Mouse (Mus musculus) retina, embryonic 14.5 days (tissue): ENCODE measurements around the gene Rsph9.
A peak's percentile ranks its signal among the peaks of the same experiment; 100 is the strongest.

Experiments
- DNase-seq: peaks from one replicate; pipeline ENCODE4 v3.0.0-alpha.2; 2015; ENCODE audit warnings: low spot score

Rsph9 gene

DNA sequence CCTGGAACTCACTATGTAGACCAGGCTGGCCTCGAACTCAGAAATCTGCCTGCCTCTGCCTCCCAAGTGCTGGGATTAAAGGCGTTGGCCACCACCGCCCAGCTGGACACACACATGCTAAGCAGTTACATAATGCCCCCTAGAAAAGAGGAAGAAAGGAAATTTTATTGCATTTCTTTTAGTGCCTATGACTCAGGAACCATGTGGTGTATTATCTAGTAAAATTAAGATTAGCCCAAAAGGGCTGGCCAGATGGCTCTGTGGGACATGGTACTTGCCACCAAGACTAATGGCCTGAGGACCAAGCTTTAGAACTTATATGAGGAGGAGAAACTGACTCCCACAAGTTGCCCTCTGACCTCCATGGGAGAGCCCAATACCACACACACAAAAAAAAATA lies 4.1 kb downstream of the Rsph9 start:
- DNase-seq, result no peak

DNA sequence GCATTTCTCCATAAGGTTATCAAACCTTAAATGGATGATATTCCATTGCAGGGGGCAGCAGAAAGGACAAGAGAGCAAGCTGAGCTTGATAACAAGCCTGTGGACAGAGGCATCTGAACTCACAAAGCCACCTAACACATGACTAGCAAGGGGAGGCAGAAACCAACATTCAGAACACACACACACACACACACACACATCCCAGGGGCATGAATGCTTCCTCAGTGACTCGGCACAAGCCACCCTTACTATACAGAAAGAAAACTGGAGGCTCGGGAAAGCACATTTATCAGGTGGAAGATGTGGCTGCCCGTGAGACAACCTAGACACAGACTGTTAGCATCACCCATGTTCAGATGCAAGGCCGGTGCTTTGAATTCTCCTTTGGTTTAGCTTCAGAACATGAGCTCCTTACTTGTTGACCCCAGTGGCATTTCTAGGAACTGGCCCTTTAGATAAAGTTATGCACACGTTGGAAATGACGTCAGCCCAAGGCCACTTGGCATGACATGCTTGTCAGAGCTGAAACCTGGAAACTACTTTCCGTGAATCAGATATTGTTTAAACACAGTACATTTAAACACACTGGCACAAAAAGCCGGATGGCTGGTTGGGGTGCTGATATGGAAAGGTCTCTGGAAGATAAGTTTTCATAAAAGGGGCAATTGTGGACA lies 5.3 kb downstream of the Rsph9 start:
- DNase-seq, result no peak

GRCm38 (mm10) chr17:46132862-46133261 lies 11.2 kb downstream of the Rsph9 start:
- DNase-seq, result no peak

- DNase-seq, result peak; percentile 93
Measured at GRCm38 (mm10) chr17:46132058-46132718, 11.8 kb downstream of the Rsph9 start.

- no peak for DNase-seq
Measured at GRCm38 (mm10) chr17:46129741-46130498, 14.1 kb downstream of the Rsph9 start.

DNA sequence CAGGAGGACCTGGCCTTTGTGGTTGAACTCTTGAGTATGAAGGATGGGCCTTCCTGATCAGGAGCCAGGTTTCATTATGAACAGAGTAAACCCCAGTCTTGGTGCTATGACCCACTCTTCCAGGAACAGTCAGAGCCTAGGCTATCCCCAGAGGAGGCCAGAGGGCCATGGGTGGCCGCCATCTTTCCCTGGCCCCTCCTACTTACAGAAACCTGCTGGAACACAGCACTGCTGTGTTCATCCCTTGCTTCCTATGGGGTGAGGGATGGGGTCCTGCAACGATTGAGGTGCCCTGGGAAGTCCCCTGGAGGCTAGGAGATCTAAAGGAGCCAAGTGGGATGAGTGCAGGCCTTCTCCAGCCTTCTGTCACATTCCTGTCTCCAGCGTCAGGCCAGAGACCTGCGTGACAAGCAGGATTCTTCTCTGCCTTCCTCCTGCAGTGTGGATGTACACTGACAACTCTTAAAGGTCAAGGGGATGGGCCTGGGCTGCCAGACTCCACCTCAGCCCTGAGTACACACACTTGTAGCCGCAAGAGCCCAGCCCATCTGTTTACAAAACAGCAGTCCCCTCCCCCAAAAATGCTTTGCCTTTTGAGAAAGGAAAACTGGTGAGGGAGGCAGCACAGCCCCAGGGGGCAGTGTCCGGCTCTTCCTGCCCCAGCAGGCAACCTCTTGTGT lies 16.1 kb downstream of the Rsph9 start:
- no peak for DNase-seq

DNA sequence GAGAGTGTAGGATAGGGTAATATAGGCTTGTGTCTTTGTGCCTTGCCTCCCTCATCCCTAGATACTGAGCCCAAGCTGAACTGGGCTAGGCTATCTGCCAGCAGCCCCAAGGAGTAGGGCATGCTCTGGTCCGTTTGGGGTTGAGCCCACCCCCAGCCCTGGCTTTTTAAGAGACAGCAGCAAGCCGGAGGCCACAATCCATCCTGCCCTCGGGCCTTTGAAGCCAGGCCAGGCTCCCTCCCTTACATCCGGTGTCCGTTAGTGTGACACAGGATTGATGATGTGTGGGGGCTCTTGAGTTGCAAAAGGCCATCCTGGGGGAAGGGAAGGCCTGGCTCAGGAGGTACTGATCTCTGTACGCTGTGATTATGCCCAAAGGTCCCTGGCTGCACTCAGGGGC lies 17.4 kb downstream of the Rsph9 start:
- no peak for DNase-seq

- DNase-seq, result no peak
Measured at GRCm38 (mm10) chr17:46123953-46124700, 19.9 kb downstream of the Rsph9 start.

GRCm38 (mm10) chr17:46123285-46123684 lies 20.7 kb downstream of the Rsph9 start:
- DNase-seq, result no peak

GRCm38 (mm10) chr17:46122791-46123190 lies 21.2 kb downstream of the Rsph9 start:
- no peak for DNase-seq

GRCm38 (mm10) chr17:46119641-46120040 lies 24.4 kb downstream of the Rsph9 start:
- no peak for DNase-seq

DNA sequence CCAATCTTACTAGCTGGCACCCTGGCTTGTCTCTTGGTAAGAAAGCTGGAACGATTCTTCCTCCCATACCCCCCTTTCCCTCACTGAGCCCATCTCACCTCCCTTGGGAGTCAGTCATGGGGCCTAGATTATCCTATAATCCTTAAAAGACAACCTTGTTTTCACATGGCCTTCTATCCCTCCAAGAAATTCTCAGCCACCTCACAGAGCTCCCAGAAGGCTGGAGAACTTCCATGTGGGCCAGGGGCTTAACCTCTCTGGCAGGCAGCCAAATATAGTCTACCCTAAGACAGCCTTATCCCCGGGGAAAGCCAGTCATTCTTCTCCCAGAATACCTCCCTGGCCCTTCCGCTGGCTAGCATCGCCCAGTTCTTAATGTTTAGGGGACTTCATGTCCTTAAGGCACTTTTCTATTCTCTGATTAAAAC lies 25.6 kb downstream of the Rsph9 start:
- peak; percentile 33 for DNase-seq

- DNase-seq, result no peak
Measured at GRCm38 (mm10) chr17:46117623-46118422, 26.2 kb downstream of the Rsph9 start.

DNA sequence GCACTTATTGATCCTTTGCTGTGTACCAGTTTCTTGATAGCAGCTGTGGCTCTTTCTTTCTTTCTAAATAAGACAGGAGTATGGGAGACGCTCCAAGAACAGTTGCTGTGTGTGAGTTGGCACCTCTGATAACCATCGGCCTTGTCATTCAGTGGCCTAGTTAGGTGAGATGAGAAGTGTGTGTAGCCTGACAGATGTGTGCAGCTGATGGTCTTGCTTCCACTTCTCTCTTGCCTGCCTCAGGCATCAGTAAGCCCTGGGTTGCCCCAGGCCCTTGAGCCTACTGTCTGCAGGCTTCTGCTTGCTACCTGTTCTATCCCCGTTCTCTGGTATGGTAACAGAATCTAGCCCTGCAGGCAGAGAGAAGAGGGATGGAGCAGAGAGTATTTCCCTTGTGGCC lies 27.1 kb downstream of the Rsph9 start:
- DNase-seq, result no peak

- no peak for DNase-seq
Measured at GRCm38 (mm10) chr17:46116138-46116537, 27.9 kb downstream of the Rsph9 start.

DNA sequence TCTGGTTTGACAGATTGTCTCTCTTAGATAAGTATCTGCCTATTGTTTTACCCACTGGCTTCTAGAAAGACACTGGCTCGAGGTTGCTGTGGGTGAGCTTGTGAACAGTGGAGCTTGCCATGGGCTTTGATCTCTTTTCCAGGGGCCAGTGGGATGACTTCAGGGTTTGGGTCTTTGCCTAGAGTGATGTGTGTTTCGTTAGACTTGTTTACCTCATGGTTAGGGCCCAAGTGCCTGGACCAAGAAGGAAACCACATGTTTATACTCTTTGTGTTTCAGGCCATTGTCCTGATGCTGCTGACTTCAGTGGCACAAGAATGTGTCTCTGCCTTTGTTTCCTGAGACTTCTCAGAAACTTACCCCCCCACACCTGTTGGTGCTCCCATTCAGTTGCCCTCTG lies 28.5 kb downstream of the Rsph9 start:
- DNase-seq, result no peak

GRCm38 (mm10) chr17:46110402-46111289 lies 33.4 kb downstream of the Rsph9 start, which contains the start of gene Mrps18a:
Gene Mrps18a (plus strand): TSS chr17:46110986.
- peak; percentile 89 for DNase-seq

- no peak for DNase-seq
Measured at GRCm38 (mm10) chr17:46108286-46108685, 35.7 kb downstream of the Rsph9 start.

DNA sequence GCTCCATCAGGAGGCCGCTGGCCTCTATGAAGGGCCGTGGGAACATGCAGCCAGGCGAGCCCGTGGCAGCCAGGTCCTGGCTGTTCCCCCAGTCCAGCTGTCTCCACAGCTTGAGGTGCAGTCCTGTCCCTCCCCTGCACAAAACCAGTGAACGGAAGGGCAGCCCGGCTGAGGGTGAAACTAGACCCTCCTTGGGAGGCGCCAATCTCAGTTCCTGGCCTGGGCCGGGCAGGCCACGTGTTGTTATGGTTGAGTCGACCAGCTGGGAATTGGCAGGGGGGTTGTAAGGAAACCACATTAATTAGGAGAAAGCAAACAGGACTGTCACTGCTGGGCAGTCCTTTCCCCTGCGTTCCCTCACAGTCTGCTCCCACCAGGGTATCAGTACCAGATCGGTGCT lies 39.5 kb downstream of the Rsph9 start:
- no peak for DNase-seq
